Mouse (Mus musculus): Measurements from ENCODE around the gene Prkar2a. TPM values are rescaled to one million over a fixed set of nuclear protein-coding genes. Genes with fewer than 3 reads are reported as not detected.

Gene Prkar2a
- polyA plus RNA-seq, 1 experiment, result 0.21 TPM

GRCm38 (mm10) chr9:108704591-108704990 is 15.5 kb downstream of the Prkar2a start:
- Histone ChIP-seq H3K4me3 (replicated peaks) (no peak overlapping the region), H3K27me3 (ENCODE audit: control insufficient read depth) (no peaks in the 10 kb centered on the region), H3K36me3 (ENCODE audit: control insufficient read depth) (no peaks in the 10 kb centered on the region), H3K9me3 (ENCODE audit: control insufficient read depth, low read length) (no peaks in the 10 kb centered on the region), H3K4me1 (ENCODE audit: control insufficient read depth) (no peaks in the 10 kb centered on the region; the same call in 1 of the 2 replicates)
- TF ChIP-seq GATA1 (IDR thresholded peaks at IDR 0.05; ENCODE audit: low read length), result no peak

GRCm38 (mm10) chr9:108707212-108707611 is 18.1 kb downstream of the Prkar2a start:
- TF ChIP-seq GATA1 (IDR thresholded peaks at IDR 0.05; ENCODE audit: low read length) (no peak), TAL1 (IDR thresholded peaks at IDR 0.05; ENCODE audit: low read length) (no peak)
- H3K4me1 ChIP-seq (ENCODE audit: control insufficient read depth), result no peaks in the 10 kb centered on the region; the same call in 1 of the 2 replicates
- H3K4me3 ChIP-seq (replicated peaks), result no peak overlapping the region
- H3K36me3 ChIP-seq (ENCODE audit: control insufficient read depth), result no peaks in the 10 kb centered on the region
- no peaks in the 10 kb centered on the region for H3K9me3 ChIP-seq (ENCODE audit: control insufficient read depth, low read length)
- no peaks in the 10 kb centered on the region for H3K27me3 ChIP-seq (ENCODE audit: control insufficient read depth)

GRCm38 (mm10) chr9:108708833-108709232 is 19.7 kb downstream of the Prkar2a start:
- no peak overlapping the region for H3K4me3 ChIP-seq (replicated peaks)

DNA sequence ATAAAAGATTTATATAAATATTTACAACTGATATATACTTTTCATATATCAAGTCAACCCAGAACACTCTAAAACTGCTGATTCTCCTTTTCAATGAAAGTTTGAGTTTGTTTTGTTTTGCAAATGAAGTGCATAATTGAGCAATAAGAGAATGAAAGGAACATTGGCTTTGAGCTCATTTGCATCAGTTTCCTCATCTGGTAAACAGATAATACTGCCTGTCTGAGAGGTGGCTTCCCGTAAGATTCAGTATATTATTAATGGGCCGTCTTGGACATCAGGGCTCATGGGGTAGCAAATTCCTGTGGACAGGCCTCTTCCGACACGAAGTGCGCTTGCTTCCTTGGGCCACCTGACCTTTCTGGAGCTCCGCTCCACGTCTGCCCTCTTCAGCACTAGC is 21.7 kb downstream of the Prkar2a start:
- no peaks in the 10 kb centered on the region for H3K27me3 ChIP-seq (ENCODE audit: control insufficient read depth)
- no peaks in the 10 kb centered on the region for H3K36me3 ChIP-seq (ENCODE audit: control insufficient read depth)
- no peaks in the 10 kb centered on the region for H3K4me1 ChIP-seq (ENCODE audit: control insufficient read depth)
- no peak overlapping the region for H3K4me3 ChIP-seq (replicated peaks)
- no peak for TF ChIP-seq TAL1 (IDR thresholded peaks at IDR 0.05; ENCODE audit: low read length)
- H3K9me3 ChIP-seq (ENCODE audit: control insufficient read depth, low read length), result no peaks in the 10 kb centered on the region

More at GRCm38 (mm10) chr9:108708833-108709232, 19.7 kb downstream of the Prkar2a start:
- Histone ChIP-seq H3K27me3 (ENCODE audit: control insufficient read depth) (no peaks in the 10 kb centered on the region), H3K9me3 (ENCODE audit: control insufficient read depth, low read length) (no peaks in the 10 kb centered on the region), H3K4me1 (ENCODE audit: control insufficient read depth) (no peaks in the 10 kb centered on the region; the same call in 1 of the 2 replicates), H3K36me3 (ENCODE audit: control insufficient read depth) (no peaks in the 10 kb centered on the region)
- TF ChIP-seq GATA1 (IDR thresholded peaks at IDR 0.05; ENCODE audit: low read length) (no peak), TAL1 (IDR thresholded peaks at IDR 0.05; ENCODE audit: low read length) (no peak)

DNA sequence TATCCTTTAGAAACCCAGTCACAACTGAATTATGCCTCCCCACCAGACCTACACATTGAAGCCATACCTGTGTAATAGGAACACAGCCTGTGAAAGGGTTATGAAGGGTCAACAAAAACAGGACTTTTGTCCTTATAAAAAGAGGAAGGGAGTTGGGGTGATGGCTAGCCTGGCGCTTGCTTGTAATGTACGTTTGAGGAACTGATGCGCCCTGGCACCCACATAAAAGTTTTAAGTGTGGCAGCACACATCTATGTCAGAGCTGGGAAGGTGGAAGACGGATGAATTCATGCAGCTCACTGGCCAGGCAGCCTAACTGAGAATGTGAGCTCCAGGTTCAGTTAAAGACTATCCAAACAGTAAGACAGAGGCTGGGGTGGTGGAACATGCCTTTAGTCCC is 27.1 kb downstream of the Prkar2a start:
- H3K4me1 ChIP-seq (ENCODE audit: control insufficient read depth), result no peaks in the 10 kb centered on the region
- H3K9me3 ChIP-seq (ENCODE audit: control insufficient read depth, low read length), result no peaks in the 10 kb centered on the region
- H3K4me3 ChIP-seq (replicated peaks), result no peak overlapping the region
- no peaks in the 10 kb centered on the region for H3K27me3 ChIP-seq (ENCODE audit: control insufficient read depth)
- TF ChIP-seq GATA1 (IDR thresholded peaks at IDR 0.05; ENCODE audit: low read length) (no peak), TAL1 (IDR thresholded peaks at IDR 0.05; ENCODE audit: low read length) (no peak)
- H3K36me3 ChIP-seq (ENCODE audit: control insufficient read depth), result peaks cover 12% of the 10 kb centered on the region

DNA sequence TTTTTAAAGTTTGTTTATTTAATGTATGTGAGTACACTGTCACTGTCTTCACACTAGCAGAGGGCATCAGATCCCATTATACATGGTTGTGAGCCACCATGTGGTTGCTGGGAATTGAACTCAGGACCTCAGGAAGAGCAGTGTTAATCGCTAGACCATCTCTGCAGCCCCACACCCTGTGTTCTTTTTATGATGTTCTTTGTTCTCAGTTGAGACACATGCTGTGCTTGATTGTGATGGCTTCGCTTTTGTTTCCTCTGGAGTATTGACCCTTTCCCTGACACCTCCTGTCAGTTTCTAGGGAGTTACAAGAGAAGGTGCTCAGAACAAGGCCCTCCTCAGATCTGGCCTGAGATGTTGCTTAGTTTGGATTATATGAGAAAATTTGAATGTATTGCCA is 34.6 kb downstream of the Prkar2a start:
- no peaks in the 10 kb centered on the region for H3K27me3 ChIP-seq (ENCODE audit: control insufficient read depth)
- TF ChIP-seq GATA1 (IDR thresholded peaks at IDR 0.05; ENCODE audit: low read length) (no peak), TAL1 (IDR thresholded peaks at IDR 0.05; ENCODE audit: low read length) (no peak)
- no peaks in the 10 kb centered on the region for H3K4me1 ChIP-seq (ENCODE audit: control insufficient read depth)
- H3K36me3 ChIP-seq (ENCODE audit: control insufficient read depth), result peaks cover 10% of the 10 kb centered on the region
- no peak overlapping the region for H3K4me3 ChIP-seq (replicated peaks)
- H3K9me3 ChIP-seq (ENCODE audit: control insufficient read depth, low read length), result no peaks in the 10 kb centered on the region

- no peak overlapping the region for H3K4me3 ChIP-seq (replicated peaks)
- no peaks in the 10 kb centered on the region for H3K27me3 ChIP-seq (ENCODE audit: control insufficient read depth)
- TF ChIP-seq TAL1 (IDR thresholded peaks at IDR 0.05; ENCODE audit: low read length) (no peak), GATA1 (IDR thresholded peaks at IDR 0.05; ENCODE audit: low read length) (no peak)
- H3K4me1 ChIP-seq (ENCODE audit: control insufficient read depth), result no peaks in the 10 kb centered on the region; the same call in 1 of the 2 replicates
- peaks cover 2% of the 10 kb centered on the region for H3K36me3 ChIP-seq (ENCODE audit: control insufficient read depth)
- no peaks in the 10 kb centered on the region for H3K9me3 ChIP-seq (ENCODE audit: control insufficient read depth, low read length)
Observed at GRCm38 (mm10) chr9:108726116-108726515, 37.0 kb downstream of the Prkar2a start.

- TF ChIP-seq GATA1 (IDR thresholded peaks at IDR 0.05; ENCODE audit: low read length), result no peak
- TF ChIP-seq TAL1 (IDR thresholded peaks at IDR 0.05; ENCODE audit: low read length), result no peak
- no peaks in the 10 kb centered on the region for H3K27me3 ChIP-seq (ENCODE audit: control insufficient read depth)
- no peaks in the 10 kb centered on the region for H3K9me3 ChIP-seq (ENCODE audit: control insufficient read depth, low read length)
- peaks cover 2% of the 10 kb centered on the region; the same call in 1 of the 2 replicates for H3K36me3 ChIP-seq (ENCODE audit: control insufficient read depth)
- no peaks in the 10 kb centered on the region; the same call in 1 of the 2 replicates for H3K4me1 ChIP-seq (ENCODE audit: control insufficient read depth)
- no peak overlapping the region for H3K4me3 ChIP-seq (replicated peaks)
Observed at GRCm38 (mm10) chr9:108729050-108729449, 39.9 kb downstream of the Prkar2a start.

GRCm38 (mm10) chr9:108732462-108732861 is 43.3 kb downstream of the Prkar2a start:
- peaks cover 14% of the 10 kb centered on the region for H3K36me3 ChIP-seq (ENCODE audit: control insufficient read depth)
- H3K4me3 ChIP-seq (replicated peaks), result no peak overlapping the region
- no peaks in the 10 kb centered on the region for H3K9me3 ChIP-seq (ENCODE audit: control insufficient read depth, low read length)
- TF ChIP-seq GATA1 (IDR thresholded peaks at IDR 0.05; ENCODE audit: low read length), result no peak
- TF ChIP-seq TAL1 (IDR thresholded peaks at IDR 0.05; ENCODE audit: low read length), result no peak
- H3K4me1 ChIP-seq (ENCODE audit: control insufficient read depth), result no peaks in the 10 kb centered on the region; the same call in 1 of the 2 replicates
- H3K27me3 ChIP-seq (ENCODE audit: control insufficient read depth), result no peaks in the 10 kb centered on the region

- Histone ChIP-seq H3K9me3 (ENCODE audit: control insufficient read depth, low read length) (no peaks in the 10 kb centered on the region), H3K4me3 (replicated peaks) (no peak overlapping the region), H3K4me1 (ENCODE audit: control insufficient read depth) (no peaks in the 10 kb centered on the region; the same call in 1 of the 2 replicates), H3K36me3 (ENCODE audit: control insufficient read depth) (peaks cover 14% of the 10 kb centered on the region), H3K27me3 (ENCODE audit: control insufficient read depth) (no peaks in the 10 kb centered on the region)
- no peak for TF ChIP-seq TAL1 (IDR thresholded peaks at IDR 0.05; ENCODE audit: low read length)
- TF ChIP-seq GATA1 (IDR thresholded peaks at IDR 0.05; ENCODE audit: low read length), result no peak
Observed at GRCm38 (mm10) chr9:108734626-108735025, 45.5 kb downstream of the Prkar2a start.

Data from erythroblast, embryonic 14.5 days (primary cell).